Mouse (Mus musculus): ENCODE results near the gene Ninj2. TPM values are rescaled to one million over a fixed set of nuclear protein-coding genes. Genes with fewer than 3 reads are reported as not detected.

The Ninj2 gene
- polyA plus RNA-seq, 1 experiment from 2014 or later = not detected

- H3K27ac ChIP-seq (ENCODE audit: low read depth, low read length) = no peak overlapping the region
- no peaks in the 10 kb centered on the region for H3K36me3 ChIP-seq (ENCODE audit: control insufficient read depth, insufficient read depth, low read length)
- DNase-seq (ENCODE audit: low spot score, missing footprints) (no peak), ATAC-seq (ENCODE audit: low FRiP score) (no peak)
- no peak overlapping the region for H3K9ac ChIP-seq (ENCODE audit: low read length)
- H3K27me3 ChIP-seq (ENCODE audit: control insufficient read depth, insufficient read depth, low read length) = no peaks in the 10 kb centered on the region
- H3K4me1 ChIP-seq (ENCODE audit: control insufficient read depth, insufficient read depth, low read length) = no peaks in the 10 kb centered on the region
- 87% methylated on average over 10 of the region's 10 CpGs for WGBS
- H3K4me3 ChIP-seq (ENCODE audit: low read depth, low read length) = no peak overlapping the region
- H3K9me3 ChIP-seq (ENCODE audit: control insufficient read depth, low read length) = no peaks in the 10 kb centered on the region
- no peak overlapping the region for H3K4me2 ChIP-seq
These were observed 53.5 kb downstream of the Ninj2 start for GRCm38 (mm10) chr6:120146676-120147075.

GRCm38 (mm10) chr6:120147411-120147810 is 54.3 kb downstream of the Ninj2 start:
- WGBS = 81% methylated on average over 8 of the region's 8 CpGs
- H3K4me3 ChIP-seq (ENCODE audit: low read depth, low read length) = no peak overlapping the region
- H3K9me3 ChIP-seq (ENCODE audit: control insufficient read depth, low read length) = no peaks in the 10 kb centered on the region
- H3K9ac ChIP-seq (ENCODE audit: low read length) = no peak overlapping the region
- H3K4me2 ChIP-seq = no peak overlapping the region
- ATAC-seq (ENCODE audit: low FRiP score) (no peak), DNase-seq (ENCODE audit: low spot score, missing footprints) (no peak)
- H3K27ac ChIP-seq (ENCODE audit: low read depth, low read length) = no peak overlapping the region
- no peaks in the 10 kb centered on the region for H3K27me3 ChIP-seq (ENCODE audit: control insufficient read depth, insufficient read depth, low read length)
- H3K4me1 ChIP-seq (ENCODE audit: control insufficient read depth, insufficient read depth, low read length) = no peaks in the 10 kb centered on the region
- H3K36me3 ChIP-seq (ENCODE audit: control insufficient read depth, insufficient read depth, low read length) = no peaks in the 10 kb centered on the region

- 91% methylated on average over 12 of the region's 12 CpGs for WGBS
These were observed 55.7 kb downstream of the Ninj2 start for GRCm38 (mm10) chr6:120148716-120149392.

GRCm38 (mm10) chr6:120149458-120150120 is 56.4 kb downstream of the Ninj2 start:
- no peaks in the 10 kb centered on the region for H3K9me3 ChIP-seq (ENCODE audit: control insufficient read depth, low read length)
- H3K9ac ChIP-seq (ENCODE audit: low read length) = no peak overlapping the region
- no peak overlapping the region for H3K4me2 ChIP-seq
- ATAC-seq (ENCODE audit: low FRiP score) (no peak), DNase-seq (ENCODE audit: low spot score, missing footprints) (no peak)
- no peak overlapping the region for H3K27ac ChIP-seq (ENCODE audit: low read depth, low read length)
- no peaks in the 10 kb centered on the region for H3K4me1 ChIP-seq (ENCODE audit: control insufficient read depth, insufficient read depth, low read length)
- no peak overlapping the region for H3K4me3 ChIP-seq (ENCODE audit: low read depth, low read length)
- H3K27me3 ChIP-seq (ENCODE audit: control insufficient read depth, insufficient read depth, low read length) = no peaks in the 10 kb centered on the region
- no peaks in the 10 kb centered on the region for H3K36me3 ChIP-seq (ENCODE audit: control insufficient read depth, insufficient read depth, low read length)
- WGBS = 84% methylated on average over 12 of the region's 12 CpGs

More at GRCm38 (mm10) chr6:120148716-120149392, 55.7 kb downstream of the Ninj2 start:
- no peak for DNase-seq (ENCODE audit: low spot score, missing footprints)
- Histone ChIP-seq H3K36me3 (ENCODE audit: control insufficient read depth, insufficient read depth, low read length) (no peaks in the 10 kb centered on the region), H3K9ac (ENCODE audit: low read length) (no peak overlapping the region), H3K9me3 (ENCODE audit: control insufficient read depth, low read length) (no peaks in the 10 kb centered on the region), H3K4me1 (ENCODE audit: control insufficient read depth, insufficient read depth, low read length) (no peaks in the 10 kb centered on the region), H3K4me3 (ENCODE audit: low read depth, low read length) (no peak overlapping the region), H3K27ac (ENCODE audit: low read depth, low read length) (no peak overlapping the region), H3K4me2 (no peak overlapping the region), H3K27me3 (ENCODE audit: control insufficient read depth, insufficient read depth, low read length) (no peaks in the 10 kb centered on the region)
- ATAC-seq (ENCODE audit: low FRiP score) = no peak

GRCm38 (mm10) chr6:120150206-120150605 is 57.1 kb downstream of the Ninj2 start:
- Histone ChIP-seq H3K4me2 (no peak overlapping the region), H3K9me3 (ENCODE audit: control insufficient read depth, low read length) (no peaks in the 10 kb centered on the region), H3K9ac (ENCODE audit: low read length) (no peak overlapping the region), H3K27ac (ENCODE audit: low read depth, low read length) (no peak overlapping the region), H3K36me3 (ENCODE audit: control insufficient read depth, insufficient read depth, low read length) (no peaks in the 10 kb centered on the region), H3K4me1 (ENCODE audit: control insufficient read depth, insufficient read depth, low read length) (peaks cover 2% of the 10 kb centered on the region; the same call in 1 of the 2 replicates), H3K27me3 (ENCODE audit: control insufficient read depth, insufficient read depth, low read length) (no peaks in the 10 kb centered on the region), H3K4me3 (ENCODE audit: low read depth, low read length) (no peak overlapping the region)
- no peak for ATAC-seq (ENCODE audit: low FRiP score)
- no peak for DNase-seq (ENCODE audit: low spot score, missing footprints)
- 79% methylated on average over 3 of the region's 3 CpGs for WGBS

GRCm38 (mm10) chr6:120151616-120152053 is 58.5 kb downstream of the Ninj2 start:
- ATAC-seq (ENCODE audit: low FRiP score) (no peak), DNase-seq (ENCODE audit: low spot score, missing footprints) (no peak)
- H3K27ac ChIP-seq (ENCODE audit: low read depth, low read length) = no peak overlapping the region
- peaks cover 2% of the 10 kb centered on the region; the same call in 1 of the 2 replicates for H3K4me1 ChIP-seq (ENCODE audit: control insufficient read depth, insufficient read depth, low read length)
- WGBS = 68% methylated on average over 3 of the region's 3 CpGs
- H3K4me2 ChIP-seq = no peak overlapping the region
- H3K36me3 ChIP-seq (ENCODE audit: control insufficient read depth, insufficient read depth, low read length) = no peaks in the 10 kb centered on the region
- H3K4me3 ChIP-seq (ENCODE audit: low read depth, low read length) = no peak overlapping the region
- no peaks in the 10 kb centered on the region for H3K27me3 ChIP-seq (ENCODE audit: control insufficient read depth, insufficient read depth, low read length)
- H3K9ac ChIP-seq (ENCODE audit: low read length) = no peak overlapping the region
- H3K9me3 ChIP-seq (ENCODE audit: control insufficient read depth, low read length) = no peaks in the 10 kb centered on the region

GRCm38 (mm10) chr6:120152739-120153696 is 59.9 kb downstream of the Ninj2 start:
- no peak overlapping the region for H3K4me2 ChIP-seq
- DNase-seq (ENCODE audit: low spot score, missing footprints) = no peak

GRCm38 (mm10) chr6:120154526-120155309 is 61.6 kb downstream of the Ninj2 start:
- DNase-seq (ENCODE audit: low spot score, missing footprints) = no peak

More at GRCm38 (mm10) chr6:120152739-120153696, 59.9 kb downstream of the Ninj2 start:
- ATAC-seq (ENCODE audit: low FRiP score) = no peak
- Histone ChIP-seq H3K4me1 (ENCODE audit: control insufficient read depth, insufficient read depth, low read length) (peaks cover 2% of the 10 kb centered on the region; the same call in 1 of the 2 replicates), H3K9ac (ENCODE audit: low read length) (no peak overlapping the region), H3K9me3 (ENCODE audit: control insufficient read depth, low read length) (no peaks in the 10 kb centered on the region), H3K27ac (ENCODE audit: low read depth, low read length) (no peak overlapping the region), H3K4me3 (ENCODE audit: low read depth, low read length) (no peak overlapping the region), H3K27me3 (ENCODE audit: control insufficient read depth, insufficient read depth, low read length) (no peaks in the 10 kb centered on the region), H3K36me3 (ENCODE audit: control insufficient read depth, insufficient read depth, low read length) (no peaks in the 10 kb centered on the region)
- WGBS = 84% methylated on average over 24 of the region's 26 CpGs

More at GRCm38 (mm10) chr6:120154526-120155309, 61.6 kb downstream of the Ninj2 start:
- Histone ChIP-seq H3K27ac (ENCODE audit: low read depth, low read length) (no peak overlapping the region), H3K4me1 (ENCODE audit: control insufficient read depth, insufficient read depth, low read length) (peaks cover 2% of the 10 kb centered on the region; the same call in 1 of the 2 replicates), H3K9ac (ENCODE audit: low read length) (no peak overlapping the region), H3K4me3 (ENCODE audit: low read depth, low read length) (no peak overlapping the region), H3K27me3 (ENCODE audit: control insufficient read depth, insufficient read depth, low read length) (no peaks in the 10 kb centered on the region), H3K36me3 (ENCODE audit: control insufficient read depth, insufficient read depth, low read length) (no peaks in the 10 kb centered on the region), H3K4me2 (no peak overlapping the region), H3K9me3 (ENCODE audit: control insufficient read depth, low read length) (no peaks in the 10 kb centered on the region)
- 63% methylated on average over 5 of the region's 5 CpGs for WGBS
- ATAC-seq (ENCODE audit: low FRiP score) = peak; percentile 24; the same call in 1 of the 2 replicates

Data from midbrain, embryonic 11.5 days (tissue).